Comparison of ENCODE assay signal across 17 mouse cellular contexts in genomic region chrX:49947678-49948077, GRCm38 (mm10). TPM values are rescaled to one million over a fixed set of nuclear protein-coding genes. Genes with fewer than 3 reads are reported as not detected.
DNase-seq lines count a peak whose midpoint lies in the region; ATAC-seq and TF ChIP-seq lines count a peak whose summit lies in the region.
"Had no signal": no experiment of that assay in that cellular context is flagged by ENCODE, and none has a peak within 500 bp of the region (broad histone marks: within the 10 kb centered on the region; RNA-seq: fewer than 3 reads in every experiment).

No protein-coding gene starts in this region.

- peak; percentile 39; the same call in 1 of the 2 replicates for TF ChIP-seq CTCF in brain, embryonic 14.5 days (IDR thresholded peaks at IDR 0.05; ENCODE audit: borderline replicate concordance, extremely low read depth, insufficient read depth, insufficient read length)

- no peak for TF ChIP-seq POLR2A in brain, embryonic 14.5 days (IDR thresholded peaks at IDR 0.05; ENCODE audit: borderline replicate concordance, extremely low read depth, insufficient read depth, insufficient read length, poor library complexity, severe bottlenecking)

- no peak for ATAC-seq in monocyte, adult 5-6 weeks (replicated peaks; ENCODE audit: insufficient number of reproducible peaks, low FRiP score, low TSS enrichment, poor library complexity, severe bottlenecking)

- DNase-seq in embryo, embryonic 10 days (ENCODE audit: low spot score) = peak; percentile 34
- no peak for DNase-seq in embryo, embryonic 9.5 days (ENCODE audit: extremely low spot score)
- DNase-seq in kidney, adult 9 months = peak; percentile 0
- no peak for DNase-seq in kidney, adult 11 months
- peak; percentile 1 for DNase-seq in 3T3-L1 (ENCODE audit: low read depth, low spot score)
- peak; percentile 40 for DNase-seq in brain, embryonic 14.5 days (ENCODE audit: low read depth)
- no peak for DNase-seq in right cerebral cortex, postnatal 14 days
- DNase-seq: B cell, adult 2 months had no signal

RNA-seq across cellular contexts. Expression of gene Olfr1322, which starts 56.4 kb away (rescaled TPM):
- not detected in 2 replicates for polyA plus RNA-seq in brain, embryonic 14.5 days (2012; rRNA removed)
- total RNA-seq in monocyte, adult 5-6 weeks (2017) = not detected in 3 replicates
- total RNA-seq: gastrocnemius, adult 18-20 months; layer of hippocampus, postnatal 14 days had no signal
- polyA plus RNA-seq: heart, embryonic 11.5 days; hindbrain, embryonic 10.5 days; kidney, embryonic 15.5 days; limb, embryonic 12.5 days; lung, embryonic 16.5 days; neural tube, embryonic 11.5 days had no signal

Comparison
In these comparisons a context has a peak if more than half of its experiments do, and no peak if none do; other contexts are left out.
1. DNase-seq: peak in embryo, embryonic 10 days (single experiment), kidney, adult 9 months (single experiment), 3T3-L1 (single experiment) and brain, embryonic 14.5 days (single experiment); none in embryo, embryonic 9.5 days (single experiment), kidney, adult 11 months (single experiment) and right cerebral cortex, postnatal 14 days (single experiment).